Mouse (Mus musculus) MEL (cell line): Measurements from ENCODE around the gene Khdrbs1. TPM values are rescaled to one million over a fixed set of nuclear protein-coding genes. Genes with fewer than 3 reads are reported as not detected.
A peak's percentile ranks its signal among the peaks of the same experiment; 100 is the strongest.
"Not testable (repeated sequence)": the region's sequence is repeated elsewhere in the genome, so short reads cannot be mapped to it uniquely, and the experiment has no call there.

Source experiments
- DNase-seq: peaks from one replicate; pipeline ENCODE4 v3.0.0; 2011; ENCODE audit warnings: low read depth, low spot score
- H3K27ac ChIP-seq: 2 replicates; pipeline ENCODE4 v1.5.1; 2012; ENCODE audit warnings: low read depth, mild to moderate bottlenecking, control low read depth, low read length, moderate library complexity; ENCODE audit not compliant: control insufficient read depth
- H3K27me3 ChIP-seq, 2 experiments: fragments of 150-350 bp in 1 of 2; sonication (generic) in 1 of 2; 2 replicates each; pipeline ENCODE4 v1.6.1; 2012; ENCODE audit warnings: low read length in 2 of 2, mild to moderate bottlenecking in 2 of 2, improper control_type of control experiment in 1 of 2, moderate library complexity in 1 of 2; ENCODE audit not compliant: insufficient read depth in 2 of 2, control insufficient read depth in 1 of 2
- H3K36me3 ChIP-seq, 2 experiments: 2 replicates each; pipeline ENCODE4 v1.6.1; 2012 to 2014; ENCODE audit warnings: low read length in 2 of 2, improper control_type of control experiment in 1 of 2, inconsistent platforms in 1 of 2, mild to moderate bottlenecking in 1 of 2; ENCODE audit not compliant: insufficient read depth in 2 of 2, control insufficient read depth in 1 of 2
- H3K4me1 ChIP-seq, 2 experiments: fragments of 150-350 bp in 1 of 2; sonication (generic) in 1 of 2; 2 replicates each; pipeline ENCODE4 v1.6.1; 2012; ENCODE audit warnings: low read length in 2 of 2, improper control_type of control experiment in 1 of 2, mild to moderate bottlenecking in 1 of 2; ENCODE audit not compliant: insufficient read depth in 2 of 2, control insufficient read depth in 1 of 2
- H3K4me3 ChIP-seq, 2 experiments: fragments of 150-350 bp in 1 of 2; sonication (generic) in 1 of 2; 2 replicates each; pipeline ENCODE4 v1.5.1; 2012; ENCODE audit warnings: low read depth in 2 of 2, low read length in 2 of 2, mild to moderate bottlenecking in 2 of 2, moderate library complexity in 2 of 2, control low read depth in 1 of 2, improper control_type of control experiment in 1 of 2; ENCODE audit not compliant: control insufficient read depth in 1 of 2, insufficient read depth in 1 of 2
- H3K79me2 ChIP-seq: 2 replicates; pipeline ENCODE4 v1.6.1; 2012; ENCODE audit warnings: mild to moderate bottlenecking, low read length, moderate library complexity; ENCODE audit not compliant: control insufficient read depth, poor library complexity, insufficient read depth
- H3K9ac ChIP-seq: 2 replicates; pipeline ENCODE4 v1.6.1; 2012; ENCODE audit warnings: low read depth, mild to moderate bottlenecking, control low read depth, low read length, moderate library complexity; ENCODE audit not compliant: control insufficient read depth, poor library complexity, severe bottlenecking
- H3K9me3 ChIP-seq: fragments of 150-350 bp; sonication (generic); replicated peaks from 2 replicates; pipeline ENCODE4 v1.6.1; 2012; ENCODE audit warnings: mild to moderate bottlenecking, low read length, improper control_type of control experiment, moderate library complexity; ENCODE audit not compliant: insufficient read depth
- CHD1 ChIP-seq: IDR thresholded peaks from 2 replicates; pipeline ENCODE4 v1.6.1; 2012; ENCODE audit warnings: low read depth, mild to moderate bottlenecking, inconsistent platforms, low read length, improper control_type of control experiment
- CTCF ChIP-seq, 3 experiments: IDR thresholded peaks in 2 of 3; conservative IDR thresholded peaks in 1 of 3; 2 replicates each; pipeline ENCODE4 v1.5.1; 2011 to 2012; ENCODE audit warnings: low read length in 3 of 3, low read depth in 2 of 3, mild to moderate bottlenecking in 2 of 3, improper control_type of control experiment in 1 of 3, inconsistent platforms in 1 of 3, mixed read lengths in 1 of 3, moderate library complexity in 1 of 3; ENCODE audit not compliant: control insufficient read depth in 1 of 3, insufficient read depth in 1 of 3, poor library complexity in 1 of 3, severe bottlenecking in 1 of 3
- E2F4 ChIP-seq: IDR thresholded peaks from 2 replicates; pipeline ENCODE4 v1.6.1; 2011; ENCODE audit warnings: low read depth, low read length, improper control_type of control experiment, borderline replicate concordance
- ELF1 ChIP-seq: IDR thresholded peaks from 2 replicates; pipeline ENCODE4 v1.6.1; 2014; ENCODE audit warnings: low read depth, mild to moderate bottlenecking, inconsistent platforms, low read length, improper control_type of control experiment, moderate library complexity
- ETS1 ChIP-seq: IDR thresholded peaks from 2 replicates; pipeline ENCODE4 v1.6.1; 2012; ENCODE audit warnings: low read depth, mild to moderate bottlenecking, inconsistent platforms, low read length, improper control_type of control experiment, moderate library complexity
- GATA1 ChIP-seq: IDR thresholded peaks from 2 replicates; pipeline ENCODE4 v1.6.1; 2011; ENCODE audit warnings: low read depth, low read length, improper control_type of control experiment
- JUND ChIP-seq: IDR thresholded peaks from 2 replicates; pipeline ENCODE4 v1.6.1; 2011; ENCODE audit warnings: low read depth, mild to moderate bottlenecking, improper control_type of control experiment, low read length
- KAT2A ChIP-seq: conservative IDR thresholded peaks from 2 replicates; pipeline ENCODE4 v1.6.1; 2012; ENCODE audit warnings: low read depth, low read length, improper control_type of control experiment, inconsistent platforms
- MAX ChIP-seq: IDR thresholded peaks from 2 replicates; pipeline ENCODE4 v1.6.1; 2011; ENCODE audit warnings: low read length, improper control_type of control experiment
- MAZ ChIP-seq: IDR thresholded peaks from 2 replicates; pipeline ENCODE4 v1.6.1; 2012; ENCODE audit warnings: low read depth, mild to moderate bottlenecking, inconsistent platforms, low read length, improper control_type of control experiment
- MXI1 ChIP-seq: IDR thresholded peaks from 2 replicates; pipeline ENCODE4 v1.6.1; 2011; ENCODE audit warnings: mild to moderate bottlenecking, low read depth, low read length, improper control_type of control experiment
- MYC ChIP-seq: IDR thresholded peaks from 2 replicates; pipeline ENCODE4 v1.6.1; 2011; ENCODE audit warnings: low read depth, mild to moderate bottlenecking, low read length, improper control_type of control experiment, moderate library complexity
- POLR2AphosphoS2 ChIP-seq: IDR thresholded peaks from 2 replicates; pipeline ENCODE4 v1.6.1; 2011; ENCODE audit warnings: low read length, improper control_type of control experiment
- POLR2AphosphoS5 ChIP-seq: IDR thresholded peaks from 2 replicates; pipeline ENCODE4 v1.6.1; 2012; ENCODE audit warnings: low read depth, borderline replicate concordance, mild to moderate bottlenecking, inconsistent platforms, low read length, moderate library complexity, mixed read lengths
- RAD21 ChIP-seq: IDR thresholded peaks from 2 replicates; pipeline ENCODE4 v1.6.1; 2011; ENCODE audit warnings: mild to moderate bottlenecking, low read depth, low read length, improper control_type of control experiment
- SIN3A ChIP-seq: IDR thresholded peaks from 2 replicates; pipeline ENCODE4 v1.6.1; 2012; ENCODE audit warnings: low read length, improper control_type of control experiment, inconsistent platforms
- SMC3 ChIP-seq: IDR thresholded peaks from 2 replicates; pipeline ENCODE4 v1.6.1; 2011; ENCODE audit warnings: low read depth, low read length, improper control_type of control experiment
- TBP ChIP-seq: IDR thresholded peaks from 2 replicates; pipeline ENCODE4 v1.8.0; 2011; ENCODE audit warnings: low read depth, low read length, improper control_type of control experiment
- USF1 ChIP-seq: IDR thresholded peaks from 2 replicates; pipeline ENCODE4 v1.6.1; 2014; ENCODE audit warnings: low read depth, mild to moderate bottlenecking, inconsistent platforms, low read length, improper control_type of control experiment, moderate library complexity
- USF2 ChIP-seq, 2 experiments: IDR thresholded peaks; 2 replicates each; pipeline ENCODE4 v1.6.1; 2011 to 2012; ENCODE audit warnings: improper control_type of control experiment in 2 of 2, low read length in 2 of 2, borderline replicate concordance in 1 of 2, inconsistent platforms in 1 of 2, low read depth in 1 of 2, mild to moderate bottlenecking in 1 of 2; ENCODE audit not compliant: insufficient read depth in 1 of 2
- ZC3H11A ChIP-seq: IDR thresholded peaks from 2 replicates; pipeline ENCODE4 v1.6.1; 2012; ENCODE audit warnings: low read depth, mild to moderate bottlenecking, inconsistent platforms, low read length, improper control_type of control experiment
- ZKSCAN1 ChIP-seq: IDR thresholded peaks from 2 replicates; pipeline ENCODE4 v1.6.1; 2012; ENCODE audit warnings: low read depth, mild to moderate bottlenecking, inconsistent platforms, low read length, improper control_type of control experiment, moderate library complexity
- ZMIZ1 ChIP-seq: IDR thresholded peaks from 2 replicates; pipeline ENCODE4 v1.6.1; 2012; ENCODE audit warnings: low read depth, mild to moderate bottlenecking, inconsistent platforms, low read length, improper control_type of control experiment, moderate library complexity
- ZNF384 ChIP-seq: IDR thresholded peaks from 2 replicates; pipeline ENCODE4 v1.6.1; 2012; ENCODE audit warnings: low read depth, mild to moderate bottlenecking, inconsistent platforms, low read length, improper control_type of control experiment
- polyA plus RNA-seq, 2 experiments: library from polyadenylated mRNA; stranded (reverse) in 1 of 2; unstranded in 1 of 2; fragments of >175 nt in 1 of 2; fragments of >200 nt in 1 of 2; gene quantifications; 2 replicates each; pipeline versions ENCODE4 v1.2.1 to v1.2.4; 2012; ENCODE audit warnings: low replicate concordance in 2 of 2, low read depth in 1 of 2; ENCODE audit not compliant: insufficient read length in 2 of 2, insufficient read depth in 1 of 2, missing spikeins in 1 of 2
- total RNA-seq: library from RNA; depleted of rRNA; stranded (reverse); fragments of 300-350 nt; gene quantifications from 2 replicates; pipeline ENCODE4 v1.2.3, GENCODE M21; 2012

Gene Khdrbs1
- total and polyA plus RNA-seq, 3 experiments, result 56.5 to 141 (median 77.6) TPM

DNA sequence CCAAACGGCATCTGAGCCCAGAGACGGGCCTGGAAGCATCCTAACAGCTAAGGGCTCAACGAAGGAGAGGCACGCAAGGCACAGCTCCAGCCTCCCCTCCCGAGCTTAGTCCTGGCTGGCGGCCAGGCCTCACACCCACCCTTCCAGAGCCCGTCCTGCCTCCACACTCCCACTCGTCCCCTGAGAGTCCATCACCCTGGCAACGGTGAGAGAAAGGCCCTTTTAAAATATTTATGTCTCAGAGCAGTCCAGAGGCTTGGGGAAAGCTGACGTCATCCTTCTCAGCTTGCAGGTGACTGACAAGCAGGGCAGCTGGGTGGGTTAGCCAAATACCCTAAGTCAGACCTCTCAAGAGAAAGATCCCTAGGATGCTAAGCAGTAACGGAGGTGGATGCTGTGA, 39.6 kb downstream of the Khdrbs1 start:
- no peaks in the 10 kb centered on the region for H3K9me3 ChIP-seq
- no peaks in the 10 kb centered on the region for H3K79me2 ChIP-seq
- H3K27ac ChIP-seq, result no peak overlapping the region
- TF ChIP-seq CHD1 (no peak), USF2 (IDR thresholded peaks at IDR 0.05; ENCODE audit: borderline replicate concordance in 1 of 2, insufficient read depth in 1 of 2, low read depth in 1 of 2, low read length in 2 of 2) (no peak)
- no peak for DNase-seq
- H3K4me1 ChIP-seq, result peaks cover under 1 to 2% of the 10 kb centered on the region in 2 experiments; a peak in 2 of 4 replicates
- H3K4me3 ChIP-seq, result no peak overlapping the region
- no peaks in the 10 kb centered on the region for H3K27me3 ChIP-seq
- H3K36me3 ChIP-seq, result peaks cover 0 to 3% of the 10 kb centered on the region in 2 experiments; a peak in 3 of 4 replicates
- H3K9ac ChIP-seq, result no peak overlapping the region

DNA sequence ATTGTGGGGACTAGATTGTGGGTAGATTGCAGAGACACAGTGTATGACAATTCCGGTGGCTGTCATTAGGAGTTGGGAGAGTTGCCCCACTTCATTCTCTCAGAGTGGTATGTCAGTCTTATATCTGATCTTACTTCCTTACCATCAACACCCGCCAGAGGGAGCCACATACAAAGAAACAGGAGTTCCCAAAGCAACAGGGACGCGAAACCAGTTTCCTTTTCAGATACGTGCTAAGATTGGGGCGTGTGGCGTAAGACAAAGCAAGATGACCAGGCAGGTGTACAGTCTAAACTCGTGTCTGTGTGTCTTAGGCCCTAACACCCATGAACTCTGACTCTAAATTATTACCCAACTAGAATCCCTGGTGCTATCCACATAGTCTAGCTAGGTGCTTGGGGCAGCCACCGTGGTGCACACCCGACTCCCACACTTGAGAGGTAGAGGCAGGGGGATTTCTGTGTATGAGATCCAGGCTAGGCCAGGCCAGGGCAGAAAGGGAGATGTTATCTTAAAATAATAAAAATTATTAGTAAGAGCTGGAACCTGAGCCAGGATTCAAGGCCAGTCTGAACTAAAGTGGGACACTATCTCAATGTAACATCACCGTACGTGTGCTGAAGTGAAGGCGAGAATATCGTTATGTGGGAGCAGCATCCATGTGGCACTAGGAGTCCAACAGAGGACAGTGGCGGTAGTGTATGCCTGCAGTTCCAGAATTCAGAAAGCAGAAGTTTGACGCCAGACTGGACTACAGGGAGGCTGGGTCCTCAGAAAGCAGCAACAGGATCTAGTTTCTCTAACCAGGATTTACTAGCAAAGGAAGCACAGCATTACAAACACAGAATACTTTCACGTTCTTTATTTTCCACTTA, 40.4 kb downstream of the Khdrbs1 start:
- Histone ChIP-seq H3K4me1 (peaks cover 2 to 3% of the 10 kb centered on the region in 2 experiments; a peak in 3 of 4 replicates), H3K4me3 (no peak overlapping the region), H3K79me2 (no peaks in the 10 kb centered on the region; the same call in 1 of the 2 replicates), H3K9me3 (no peaks in the 10 kb centered on the region), H3K36me3 (peaks cover 0 to 5% of the 10 kb centered on the region in 2 experiments; a peak in 3 of 4 replicates), H3K9ac (no peak overlapping the region), H3K27me3 (no peaks in the 10 kb centered on the region), H3K27ac (no peak overlapping the region)
- peak; percentile 63 for TF ChIP-seq ELF1
- TF ChIP-seq SIN3A, result peak; percentile 90
- TF ChIP-seq CTCF (IDR thresholded peaks at IDR 0.05 in 2 of 3, conservative IDR thresholded peaks at IDR 0.05 in 1 of 3; ENCODE audit: control insufficient read depth in 1 of 3, insufficient read depth in 1 of 3, low read depth in 2 of 3, low read length in 3 of 3, poor library complexity in 1 of 3, severe bottlenecking in 1 of 3), result peak; percentile 60 to 86 (median 79)
- 0 out of 2 replicates have a peak, but pooled peaks have one; percentile 54 for TF ChIP-seq ZMIZ1
- peak; percentile 38; the same call in 1 of the 2 replicates for TF ChIP-seq MAX
- TF ChIP-seq POLR2AphosphoS2, result peak; percentile 85
- TF ChIP-seq TBP, result no peak
- 0 out of 2 replicates have a peak, but pooled peaks have one; percentile 42 for TF ChIP-seq MAZ
- peak; percentile 82 for TF ChIP-seq SMC3
- no peak for TF ChIP-seq POLR2AphosphoS5
- no peak for TF ChIP-seq ZNF384
- no peak for TF ChIP-seq JUND
- TF ChIP-seq MXI1, result peak; percentile 85
- 0 out of 2 replicates have a peak, but pooled peaks have one; percentile 33 for TF ChIP-seq MYC
- TF ChIP-seq KAT2A, result 0 out of 2 replicates have a peak, but pooled peaks have one; percentile 16
- 0 out of 2 replicates have a peak, but pooled peaks have one; percentile 11 for TF ChIP-seq ETS1
- TF ChIP-seq ZC3H11A, result peak; percentile 75
- peak; percentile 56 for TF ChIP-seq GATA1
- no peak for TF ChIP-seq CHD1
- TF ChIP-seq USF1, result peak; percentile 27; the same call in 1 of the 2 replicates
- 0 out of 2 replicates have a peak, but pooled peaks have one; percentile 45 for TF ChIP-seq ZKSCAN1
- TF ChIP-seq RAD21, result peak; percentile 85
- TF ChIP-seq E2F4, result no peak
- peak; percentile 90 for DNase-seq

DNA sequence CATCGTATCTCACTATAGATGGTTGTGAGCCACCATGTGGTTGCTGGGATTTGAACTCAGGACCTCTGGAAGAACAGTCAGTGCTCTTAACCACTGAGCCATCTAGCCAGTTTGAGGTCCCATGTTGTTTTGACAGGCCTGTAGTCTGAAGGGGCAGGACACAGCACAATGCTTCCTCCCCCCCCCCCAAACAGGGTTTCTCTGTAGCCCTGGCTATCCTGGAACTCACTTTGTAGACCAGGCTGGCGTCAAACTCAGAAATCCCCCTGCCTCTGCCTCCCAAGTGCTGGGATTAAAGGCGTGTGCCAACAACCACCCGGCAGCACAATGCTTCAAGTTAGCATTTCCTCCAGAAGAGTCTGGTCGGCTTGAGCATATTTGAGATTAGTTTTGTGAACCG, 41.4 kb downstream of the Khdrbs1 start:
- not testable (repeated sequence) for DNase-seq

More for the DNA sequence above, 41.4 kb downstream of the Khdrbs1 start:
- H3K9me3 ChIP-seq, H3K36me3 ChIP-seq, H3K27ac ChIP-seq, H3K4me3 ChIP-seq, H3K9ac ChIP-seq, H3K4me1 ChIP-seq, H3K79me2 ChIP-seq, H3K27me3 ChIP-seq: not testable (repeated sequence)
